In the genomic region with DNA sequence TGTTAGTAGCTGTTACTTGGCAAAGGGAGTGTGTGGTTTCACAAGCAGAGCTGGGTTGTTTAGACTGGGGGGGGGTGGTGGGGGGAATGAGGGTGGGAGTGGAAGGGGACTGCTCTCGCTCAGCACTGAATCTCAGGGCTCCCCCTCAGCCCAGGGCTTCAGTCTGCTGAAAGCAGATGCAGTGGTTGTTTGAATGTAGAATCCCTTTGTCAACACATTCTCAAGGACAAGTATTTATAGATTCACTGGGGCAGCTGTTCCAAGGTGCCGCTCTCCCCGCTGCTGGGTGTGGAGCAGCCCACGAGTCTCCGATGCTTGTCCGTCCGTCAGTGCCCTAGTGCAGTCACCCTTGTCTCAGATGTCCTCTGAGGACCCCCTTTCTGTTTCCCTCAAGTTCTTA, we compare ENCODE assay signal across 20 mouse cellular contexts. TPM values are rescaled to one million over a fixed set of nuclear protein-coding genes. Genes with fewer than 3 reads are reported as not detected.
DNase-seq lines count a peak whose midpoint lies in the region; ATAC-seq and TF ChIP-seq lines count a peak whose summit lies in the region.
"Had no signal": no experiment of that assay in that cellular context is flagged by ENCODE, and none has a peak within 500 bp of the region (broad histone marks: within the 10 kb centered on the region; RNA-seq: fewer than 3 reads in every experiment).

No protein-coding gene starts in this region.

- no peaks in the 10 kb centered on the region for H3K79me2 ChIP-seq in heart, adult 2 months (replicated peaks; ENCODE audit: control insufficient read depth, insufficient read depth, low read length)

- H3K4me2 ChIP-seq in heart, embryonic 12.5 days = peak overlapping the region; percentile 4; the same call in 1 of the 2 replicates
- no peak overlapping the region for H3K4me2 ChIP-seq in heart, postnatal 0 days (ENCODE audit: low read depth, low read length)
- H3K4me2 ChIP-seq: embryonic facial prominence, embryonic 13.5 days; forebrain, embryonic 12.5 days; hindbrain, embryonic 13.5 days; intestine, embryonic 15.5 days had no signal

- H3K36me3 ChIP-seq in heart, embryonic 12.5 days = no peaks in the 10 kb centered on the region
- no peaks in the 10 kb centered on the region for H3K36me3 ChIP-seq in heart, postnatal 0 days (replicated peaks; ENCODE audit: control insufficient read depth, insufficient read depth, low read length)
- no peaks in the 10 kb centered on the region for H3K36me3 ChIP-seq in heart, adult 2 months (ENCODE audit: control insufficient read depth, insufficient read depth, low read length)
- H3K36me3 ChIP-seq: embryonic facial prominence, embryonic 13.5 days; G1E; intestine, embryonic 15.5 days had no signal

- no peak overlapping the region for H3K4me3 ChIP-seq in heart, embryonic 12.5 days
- H3K4me3 ChIP-seq in heart, postnatal 0 days (ENCODE audit: low read depth, low read length) = no peak overlapping the region
- no peak overlapping the region for H3K4me3 ChIP-seq in heart, adult 2 months
- H3K4me3 ChIP-seq: embryonic facial prominence, embryonic 13.5 days; forebrain, embryonic 12.5 days; gastrocnemius, adult 2 months; hindbrain, embryonic 13.5 days; intestine, embryonic 15.5 days had no signal

- TF ChIP-seq EP300 in heart, postnatal 0 days (IDR thresholded peaks at IDR 0.05; ENCODE audit: low read depth) = no peak
- no peak for TF ChIP-seq EP300 in heart, adult 2 months (IDR thresholded peaks at IDR 0.05; ENCODE audit: insufficient read depth, low read depth, low read length)

- H3K27ac ChIP-seq in heart, embryonic 12.5 days (ENCODE audit: poor library complexity, severe bottlenecking) = peak overlapping the region; percentile 67
- 0 out of 2 replicates have a peak overlapping the region, but pooled peaks have one; percentile 46 for H3K27ac ChIP-seq in heart, postnatal 0 days (ENCODE audit: low read depth)
- H3K27ac ChIP-seq in heart, adult 2 months = no peak overlapping the region
- H3K27ac ChIP-seq: embryonic facial prominence, embryonic 13.5 days; forebrain, embryonic 12.5 days; gastrocnemius, adult 2 months; hindbrain, embryonic 13.5 days; intestine, embryonic 15.5 days had no signal

- no peak for DNase-seq in heart, adult 8-10 months (ENCODE audit: low spot score)
- peak; percentile 61 for DNase-seq in heart, postnatal 0 days (ENCODE audit: low spot score)
- DNase-seq in heart, adult 2 months = no peak
- DNase-seq in brain, adult 2 months (ENCODE audit: low read depth, low spot score) = peak; percentile 59
- DNase-seq in cerebellum, adult 9-11 months = no peak
- DNase-seq: adrenal gland, adult 8-10 months; cerebellum, adult 11-12 months; cerebellum, adult 9-10 months; cerebellum, postnatal 36 days; gastrocnemius, adult 2 months; gastrocnemius, postnatal 25 days; heart, postnatal 4 days; kidney, adult 18-20 months had no signal

- no peak for TF ChIP-seq POLR2A in heart, adult 2 months (IDR thresholded peaks at IDR 0.05; ENCODE audit: insufficient read depth, low read depth, low read length)

- ATAC-seq in heart, embryonic 12.5 days (ENCODE audit: insufficient number of reproducible peaks, low FRiP score) = no peak
- ATAC-seq in heart, postnatal 0 days (ENCODE audit: insufficient read depth, low read depth) = peak; percentile 74
- ATAC-seq: forebrain, embryonic 16.5 days; intestine, embryonic 15.5 days had no signal

- intact Hi-C loops in heart, adult 2 months (cut with DNase I) = no loop called here

- TF ChIP-seq CTCF in heart, postnatal 0 days (IDR thresholded peaks at IDR 0.05; ENCODE audit: low read depth) = no peak
- no peak for TF ChIP-seq CTCF in heart, adult 2 months (IDR thresholded peaks at IDR 0.05)

- H3K9ac ChIP-seq in heart, embryonic 12.5 days = no peak overlapping the region
- no peak overlapping the region for H3K9ac ChIP-seq in heart, postnatal 0 days (replicated peaks; ENCODE audit: low read depth, low read length)
- H3K9ac ChIP-seq in heart, adult 2 months (ENCODE audit: low read depth, low read length) = no peak overlapping the region
- H3K9ac ChIP-seq: embryonic facial prominence, embryonic 13.5 days; forebrain, embryonic 12.5 days; hindbrain, embryonic 13.5 days; intestine, embryonic 15.5 days had no signal

- peaks cover 59% of the 10 kb centered on the region for H3K4me1 ChIP-seq in heart, embryonic 12.5 days (replicated peaks)
- peaks cover 5% of the 10 kb centered on the region; the same call in 1 of the 2 replicates for H3K4me1 ChIP-seq in heart, postnatal 0 days (ENCODE audit: control insufficient read depth, insufficient read depth)
- H3K4me1 ChIP-seq in heart, adult 2 months (ENCODE audit: control insufficient read depth, insufficient read depth, low read length) = peaks cover 2% of the 10 kb centered on the region; the same call in 1 of the 2 replicates
- H3K4me1 ChIP-seq: intestine, embryonic 15.5 days had no signal

- H3K9me3 ChIP-seq in heart, embryonic 12.5 days (replicated peaks) = no peaks in the 10 kb centered on the region
- no peaks in the 10 kb centered on the region for H3K9me3 ChIP-seq in heart, postnatal 0 days (replicated peaks; ENCODE audit: control insufficient read depth, low read length)
- H3K9me3 ChIP-seq: embryonic facial prominence, embryonic 13.5 days; forebrain, embryonic 12.5 days; G1E; hindbrain, embryonic 13.5 days; intestine, embryonic 15.5 days had no signal

- 0 out of 2 replicates have a peak, but pooled peaks cover 4% of the 10 kb centered on the region for H3K27me3 ChIP-seq in heart, embryonic 12.5 days (replicated peaks)
- H3K27me3 ChIP-seq in heart, postnatal 0 days (ENCODE audit: control insufficient read depth, insufficient read depth, low read length) = no peaks in the 10 kb centered on the region
- H3K27me3 ChIP-seq in heart, adult 2 months (ENCODE audit: control insufficient read depth, insufficient read depth, low read length) = no peaks in the 10 kb centered on the region
- H3K27me3 ChIP-seq: forebrain, embryonic 12.5 days; hindbrain, embryonic 13.5 days; intestine, embryonic 15.5 days had no signal

- 63% methylated on average over 7 of the region's 7 CpGs for WGBS in heart, embryonic 12.5 days
- 45% methylated on average over 7 of the region's 7 CpGs for WGBS in heart, postnatal 0 days
- 77% methylated on average over 7 of the region's 7 CpGs for WGBS in heart, adult 2 months

RNA-seq across cellular contexts. Expression of a gene that starts 29.7 kb away (rescaled TPM):
- polyA plus RNA-seq in heart, embryonic 12.5 days (2016; fragmentation: Nextera tagmentation; extraction: Ambion mirVana) = 3.0 and 3.2 TPM in 2 replicates
- total RNA-seq in heart, adult 8-10 months (2022) = 1 to 10 TPM; 1.3 to 2.7 (median 2.1) TPM
- 1.7 and 1.9 TPM in 2 replicates for total RNA-seq in heart, postnatal 0 days (2014; rRNA removed; ENCODE audit: low replicate concordance)
- 1.9 and 2.1 TPM in 2 replicates for polyA plus RNA-seq in heart, postnatal 0 days (2015; fragmentation: Nextera tagmentation; extraction: Ambion mirVana)
- 1 to 10 TPM; 1.4 to 1.6 TPM for total RNA-seq in heart, adult 2 months (2021)
- 0.76 and 6.9 TPM in 2 replicates for polyA plus RNA-seq in heart, adult 2 months (2012; rRNA removed)
- polyA plus RNA-seq: G1E had no signal

Comparison
In these comparisons a context has a peak if more than half of its experiments do, and no peak if none do; other contexts are left out.
1. DNase-seq: peak in heart, postnatal 0 days (single experiment) and brain, adult 2 months (single experiment); none in heart, adult 8-10 months (single experiment), heart, adult 2 months (0 of 2) and cerebellum, adult 9-11 months (single experiment).